Mouse (Mus musculus) retina, embryonic 14.5 days (tissue): ENCODE measurements at regions not wholly inside any gene's neighbourhood (a gene's known extent, or its start where the extent isn't known, plus 50 kb on each side); places are given as distances from the start of the nearest gene placed in this dataset.
A peak's percentile ranks its signal among the peaks of the same experiment; 100 is the strongest.

Experiments used
- DNase-seq: peaks from one replicate; pipeline ENCODE4 v3.0.0-alpha.2; 2015; ENCODE audit warnings: low spot score

- peak; percentile 56 for DNase-seq
These were observed 250.0 kb downstream of the Prr32 start for GRCm38 (mm10) chrX:45340661-45341060.
